Mouse (Mus musculus) thymus, adult 2 months (tissue): ENCODE data around the gene Rbm33. TPM values are rescaled to one million over a fixed set of nuclear protein-coding genes. Genes with fewer than 3 reads are reported as not detected.

Experiments
- DNase-seq: peaks from one replicate; pipeline ENCODE4 v3.0.0; 2021
- H3K27ac ChIP-seq: fragments of 200-500 bp; 2 replicates; pipeline ENCODE4 v1.5.1; 2012; ENCODE audit warnings: low read length, control low read depth; ENCODE audit not compliant: control insufficient read depth, insufficient read depth
- H3K27me3 ChIP-seq: fragments of 200-500 bp; 2 replicates; pipeline ENCODE4 v1.6.1; 2012; ENCODE audit warnings: mild to moderate bottlenecking, low read length, moderate library complexity, mixed read lengths; ENCODE audit not compliant: control insufficient read depth, insufficient read depth
- H3K36me3 ChIP-seq: fragments of 200-500 bp; 2 replicates; pipeline ENCODE4 v1.6.1; 2012; ENCODE audit warnings: mild to moderate bottlenecking, low read length, moderate library complexity; ENCODE audit not compliant: control insufficient read depth, insufficient read depth
- H3K4me1 ChIP-seq: fragments of 200-500 bp; replicated peaks from 2 replicates; pipeline ENCODE4 v1.6.1; 2012; ENCODE audit warnings: low read length; ENCODE audit not compliant: control insufficient read depth, insufficient read depth
- H3K4me3 ChIP-seq: fragments of 200-500 bp; 2 replicates; pipeline ENCODE4 v1.5.1; 2012; ENCODE audit warnings: mild to moderate bottlenecking, low read length, control low read depth, moderate library complexity; ENCODE audit not compliant: control insufficient read depth, insufficient read depth
- CTCF ChIP-seq: fragments of 200-500 bp; IDR thresholded peaks from 2 replicates; pipeline ENCODE4 v1.5.1; 2012; ENCODE audit warnings: mild to moderate bottlenecking, control low read depth, low read length, moderate library complexity, borderline replicate concordance; ENCODE audit not compliant: control insufficient read depth, poor library complexity, insufficient read depth; ENCODE audit errors: extremely low read depth
- POLR2A ChIP-seq: fragments of 200-500 bp; IDR thresholded peaks from 2 replicates; pipeline ENCODE4 v1.6.1; 2012; ENCODE audit warnings: mild to moderate bottlenecking, low read length, control low read depth, moderate library complexity; ENCODE audit not compliant: control insufficient read depth, poor library complexity, insufficient read depth; ENCODE audit errors: extremely low read depth
- WGBS: fragments of 180-500 bp; shearing (Covaris S2); methylation state at CpG from one replicate; pipeline ENCODE4 v1.1.7; 2018; 5-methylcytosine and 5-hydroxymethylcytosine counted together
- polyA plus RNA-seq: library from polyadenylated mRNA; depleted of rRNA; stranded (reverse); fragments of >200 nt; gene quantifications from 2 replicates; pipeline ENCODE4 v1.2.3, GENCODE M21; 2012

Gene Rbm33
- polyA plus RNA-seq, 1 experiment, result 80.9 TPM

- H3K27ac ChIP-seq, result no peak overlapping the region
- no peaks in the 10 kb centered on the region for H3K27me3 ChIP-seq
- DNase-seq, result no peak
- 83% methylated on average over 5 of the region's 5 CpGs for WGBS
- TF ChIP-seq POLR2A, result no peak
- no peak for TF ChIP-seq CTCF
- no peaks in the 10 kb centered on the region for H3K4me1 ChIP-seq
- H3K4me3 ChIP-seq, result no peak overlapping the region
- no peaks in the 10 kb centered on the region for H3K36me3 ChIP-seq
Measured at GRCm38 (mm10) chr5:28291118-28291850, 25.6 kb upstream of the Rbm33 start.

GRCm38 (mm10) chr5:28292281-28292680, 24.6 kb upstream of the Rbm33 start:
- H3K27ac ChIP-seq, result no peak overlapping the region
- no peaks in the 10 kb centered on the region for H3K27me3 ChIP-seq
- no peaks in the 10 kb centered on the region for H3K4me1 ChIP-seq
- DNase-seq, result no peak
- no peak for TF ChIP-seq POLR2A
- no peak for TF ChIP-seq CTCF
- H3K4me3 ChIP-seq, result no peak overlapping the region
- H3K36me3 ChIP-seq, result no peaks in the 10 kb centered on the region
- WGBS, result 63% methylated on average over 3 of the region's 3 CpGs

- TF ChIP-seq POLR2A (no peak), CTCF (peak; percentile 94)
- peak; percentile 86 for DNase-seq
- no peaks in the 10 kb centered on the region for H3K36me3 ChIP-seq
- H3K27ac ChIP-seq, result no peak overlapping the region
- no peaks in the 10 kb centered on the region for H3K27me3 ChIP-seq
- no peak overlapping the region for H3K4me3 ChIP-seq
- 6% methylated on average over 6 of the region's 6 CpGs for WGBS
- no peaks in the 10 kb centered on the region for H3K4me1 ChIP-seq
Measured at GRCm38 (mm10) chr5:28293990-28294389, 22.9 kb upstream of the Rbm33 start.

GRCm38 (mm10) chr5:28298161-28298560, 18.8 kb upstream of the Rbm33 start:
- DNase-seq, result no peak
- no peak overlapping the region for H3K4me3 ChIP-seq
- TF ChIP-seq POLR2A (no peak), CTCF (no peak)
- H3K4me1 ChIP-seq, result no peaks in the 10 kb centered on the region
- H3K27me3 ChIP-seq, result no peaks in the 10 kb centered on the region
- H3K36me3 ChIP-seq, result no peaks in the 10 kb centered on the region
- H3K27ac ChIP-seq, result no peak overlapping the region
- WGBS, result 23% methylated on average over 5 of the region's 5 CpGs

GRCm38 (mm10) chr5:28298693-28299092, 18.2 kb upstream of the Rbm33 start:
- H3K4me1 ChIP-seq, result no peaks in the 10 kb centered on the region
- 92% methylated on average over 3 of the region's 3 CpGs for WGBS
- no peak overlapping the region for H3K27ac ChIP-seq
- no peak overlapping the region for H3K4me3 ChIP-seq
- H3K36me3 ChIP-seq, result no peaks in the 10 kb centered on the region
- H3K27me3 ChIP-seq, result no peaks in the 10 kb centered on the region
- DNase-seq, result no peak
- no peak for TF ChIP-seq CTCF
- TF ChIP-seq POLR2A, result no peak

- no peaks in the 10 kb centered on the region for H3K36me3 ChIP-seq
- no peak for TF ChIP-seq CTCF
- no peak for TF ChIP-seq POLR2A
- H3K27me3 ChIP-seq, result no peaks in the 10 kb centered on the region
- H3K4me3 ChIP-seq, result no peak overlapping the region
- no peaks in the 10 kb centered on the region for H3K4me1 ChIP-seq
- 89% methylated on average over 6 of the region's 6 CpGs for WGBS
- no peak overlapping the region for H3K27ac ChIP-seq
- no peak for DNase-seq
Measured at GRCm38 (mm10) chr5:28299346-28299745, 17.6 kb upstream of the Rbm33 start.
